Comparison of ENCODE assay signal across 21 mouse cellular contexts in genomic region chr2:101296369-101296682, GRCm38 (mm10).
DNase-seq lines count a peak whose midpoint lies in the region; ATAC-seq and TF ChIP-seq lines count a peak whose summit lies in the region.
"Had no signal": no experiment of that assay in that cellular context is flagged by ENCODE, and none has a peak within 500 bp of the region (broad histone marks: within the 10 kb centered on the region; RNA-seq: fewer than 3 reads in every experiment).

No protein-coding gene starts in this region.

- DNase-seq in lung, postnatal 0 days (ENCODE audit: low spot score) = peak; percentile 13
- DNase-seq in lung, postnatal 14 days = no peak
- peak; percentile 43 for DNase-seq in brain, embryonic 18.5 days (ENCODE audit: low read depth, low spot score)
- peak; percentile 61 for DNase-seq in forebrain, embryonic 14.5 days (ENCODE audit: low spot score)
- no peak for DNase-seq in heart, postnatal 10 days
- DNase-seq: cerebellum, adult 2 months; heart, adult 2 months; left cerebral cortex, postnatal 4 days; liver; thymus, adult 2 months had no signal

- WGBS in lung, postnatal 0 days = 55% methylated on average over 3 of the region's 3 CpGs
- WGBS in forebrain, embryonic 14.5 days = 6% methylated on average over 3 of the region's 3 CpGs
- 16% methylated on average over 3 of the region's 3 CpGs for WGBS in midbrain, embryonic 15.5 days
- whole genome bisulfite sequencing in heart, embryonic 12.5 days = 84% methylated on average over 3 of the region's 3 CpGs

- TF ChIP-seq CTCF in lung, postnatal 0 days (IDR thresholded peaks at IDR 0.05) = no peak

- H3K4me2 ChIP-seq in lung, postnatal 0 days (replicated peaks; ENCODE audit: low read depth, low read length) = no peak overlapping the region
- H3K4me2 ChIP-seq in forebrain, embryonic 14.5 days (ENCODE audit: low read length) = no peak overlapping the region
- 0 out of 2 replicates have a peak overlapping the region, but pooled peaks have one; percentile 12 for H3K4me2 ChIP-seq in midbrain, embryonic 15.5 days
- H3K4me2 ChIP-seq in heart, embryonic 12.5 days = no peak overlapping the region
- H3K4me2 ChIP-seq: heart, embryonic 15.5 days; stomach, embryonic 15.5 days had no signal

- H3K27ac ChIP-seq in lung, postnatal 0 days (ENCODE audit: low read length) = no peak overlapping the region
- 0 out of 2 replicates have a peak overlapping the region, but pooled peaks have one; percentile 9 for H3K27ac ChIP-seq in forebrain, embryonic 14.5 days (ENCODE audit: low read depth, low read length)
- no peak overlapping the region for H3K27ac ChIP-seq in midbrain, embryonic 15.5 days
- no peak overlapping the region for H3K27ac ChIP-seq in heart, embryonic 12.5 days (ENCODE audit: poor library complexity, severe bottlenecking)
- H3K27ac ChIP-seq: heart, adult 2 months; heart, embryonic 15.5 days; hindbrain, embryonic 12.5 days; kidney, embryonic 15.5 days; stomach, embryonic 15.5 days had no signal

- H3K36me3 ChIP-seq in lung, postnatal 0 days (ENCODE audit: insufficient read depth, low read length) = no peaks in the 10 kb centered on the region
- H3K36me3 ChIP-seq in forebrain, embryonic 14.5 days (ENCODE audit: control insufficient read depth, insufficient read depth, low read length) = no peaks in the 10 kb centered on the region
- no peaks in the 10 kb centered on the region for H3K36me3 ChIP-seq in midbrain, embryonic 15.5 days (replicated peaks)
- H3K36me3 ChIP-seq in heart, embryonic 12.5 days = no peaks in the 10 kb centered on the region
- H3K36me3 ChIP-seq: G1E; heart, embryonic 15.5 days; hindbrain, embryonic 12.5 days; kidney, embryonic 15.5 days; stomach, embryonic 15.5 days had no signal

- H3K27me3 ChIP-seq in lung, postnatal 0 days (replicated peaks; ENCODE audit: insufficient read depth, low read length) = no peaks in the 10 kb centered on the region
- H3K27me3 ChIP-seq in forebrain, embryonic 14.5 days (replicated peaks; ENCODE audit: control insufficient read depth, insufficient read depth, low read length) = no peaks in the 10 kb centered on the region
- no peaks in the 10 kb centered on the region for H3K27me3 ChIP-seq in midbrain, embryonic 15.5 days (replicated peaks)
- H3K27me3 ChIP-seq in heart, embryonic 12.5 days (replicated peaks) = no peaks in the 10 kb centered on the region
- H3K27me3 ChIP-seq: heart, embryonic 15.5 days; hindbrain, embryonic 12.5 days; kidney, embryonic 15.5 days; megakaryocyte, embryonic 14.5 days; stomach, embryonic 15.5 days had no signal

- H3K4me3 ChIP-seq in lung, postnatal 0 days (ENCODE audit: low read depth, low read length) = no peak overlapping the region
- H3K4me3 ChIP-seq in forebrain, embryonic 14.5 days (ENCODE audit: low read depth, low read length) = no peak overlapping the region
- H3K4me3 ChIP-seq in midbrain, embryonic 15.5 days = no peak overlapping the region
- no peak overlapping the region for H3K4me3 ChIP-seq in heart, embryonic 12.5 days
- H3K4me3 ChIP-seq: heart, adult 2 months; heart, embryonic 15.5 days; hindbrain, embryonic 12.5 days; kidney, embryonic 15.5 days; megakaryocyte, embryonic 14.5 days; myocyte; stomach, embryonic 15.5 days had no signal

- no peaks in the 10 kb centered on the region for H3K9me3 ChIP-seq in lung, postnatal 0 days (ENCODE audit: low read length)
- no peaks in the 10 kb centered on the region; the same call in 1 of the 2 replicates for H3K9me3 ChIP-seq in forebrain, embryonic 14.5 days (replicated peaks; ENCODE audit: control insufficient read depth, low read length)
- no peaks in the 10 kb centered on the region for H3K9me3 ChIP-seq in midbrain, embryonic 15.5 days
- H3K9me3 ChIP-seq in heart, embryonic 12.5 days (replicated peaks) = peaks cover 4% of the 10 kb centered on the region; the same call in 1 of the 2 replicates
- H3K9me3 ChIP-seq: G1E; heart, embryonic 15.5 days; hindbrain, embryonic 12.5 days; kidney, embryonic 15.5 days; stomach, embryonic 15.5 days had no signal

- H3K4me1 ChIP-seq in lung, postnatal 0 days (ENCODE audit: insufficient read depth, low read depth, low read length) = no peaks in the 10 kb centered on the region
- H3K4me1 ChIP-seq in forebrain, embryonic 14.5 days (ENCODE audit: control insufficient read depth, insufficient read depth, low read length) = peaks cover 7% of the 10 kb centered on the region; the same call in 1 of the 2 replicates
- H3K4me1 ChIP-seq in midbrain, embryonic 15.5 days = peaks cover 13% of the 10 kb centered on the region
- H3K4me1 ChIP-seq in heart, embryonic 12.5 days (replicated peaks) = no peaks in the 10 kb centered on the region
- H3K4me1 ChIP-seq: heart, embryonic 15.5 days; megakaryocyte, embryonic 14.5 days; stomach, embryonic 15.5 days had no signal

- ATAC-seq in lung, postnatal 0 days = no peak
- peak; percentile 64 for ATAC-seq in forebrain, embryonic 14.5 days
- 0 out of 2 replicates have a peak, but pooled peaks have one; percentile 52 for ATAC-seq in midbrain, embryonic 15.5 days (replicated peaks)
- no peak for ATAC-seq in heart, embryonic 12.5 days (ENCODE audit: insufficient number of reproducible peaks, low FRiP score)
- no peak for ATAC-seq in CD4-positive, CD25-positive, alpha-beta regulatory T cell, adult 4 months
- ATAC-seq: intestine, embryonic 16.5 days had no signal

- no peak overlapping the region for H3K9ac ChIP-seq in lung, postnatal 0 days (replicated peaks; ENCODE audit: low read depth)
- H3K9ac ChIP-seq in forebrain, embryonic 14.5 days (ENCODE audit: low read length) = no peak overlapping the region
- no peak overlapping the region for H3K9ac ChIP-seq in midbrain, embryonic 15.5 days
- H3K9ac ChIP-seq in heart, embryonic 12.5 days = no peak overlapping the region
- H3K9ac ChIP-seq: heart, embryonic 15.5 days; hindbrain, embryonic 12.5 days; kidney, embryonic 15.5 days; stomach, embryonic 15.5 days had no signal

- intact Hi-C loops in heart, postnatal 10 days (cut with DNase I) = no loop called here

- no peak for TF ChIP-seq EP300 in lung, postnatal 0 days (IDR thresholded peaks at IDR 0.05)

Comparison
In these comparisons a context has a peak if more than half of its experiments do, and no peak if none do; other contexts are left out.
1. DNase-seq: peak in lung, postnatal 0 days (single experiment), brain, embryonic 18.5 days (single experiment) and forebrain, embryonic 14.5 days (single experiment); none in lung, postnatal 14 days (single experiment) and heart, postnatal 10 days (0 of 2).
2. ATAC-seq: peak in forebrain, embryonic 14.5 days (single experiment) and midbrain, embryonic 15.5 days (single experiment); none in lung, postnatal 0 days (single experiment), heart, embryonic 12.5 days (single experiment) and CD4-positive, CD25-positive, alpha-beta regulatory T cell, adult 4 months (single experiment).